11 mouse cellular contexts compared by ENCODE assay signal in the genomic region with DNA sequence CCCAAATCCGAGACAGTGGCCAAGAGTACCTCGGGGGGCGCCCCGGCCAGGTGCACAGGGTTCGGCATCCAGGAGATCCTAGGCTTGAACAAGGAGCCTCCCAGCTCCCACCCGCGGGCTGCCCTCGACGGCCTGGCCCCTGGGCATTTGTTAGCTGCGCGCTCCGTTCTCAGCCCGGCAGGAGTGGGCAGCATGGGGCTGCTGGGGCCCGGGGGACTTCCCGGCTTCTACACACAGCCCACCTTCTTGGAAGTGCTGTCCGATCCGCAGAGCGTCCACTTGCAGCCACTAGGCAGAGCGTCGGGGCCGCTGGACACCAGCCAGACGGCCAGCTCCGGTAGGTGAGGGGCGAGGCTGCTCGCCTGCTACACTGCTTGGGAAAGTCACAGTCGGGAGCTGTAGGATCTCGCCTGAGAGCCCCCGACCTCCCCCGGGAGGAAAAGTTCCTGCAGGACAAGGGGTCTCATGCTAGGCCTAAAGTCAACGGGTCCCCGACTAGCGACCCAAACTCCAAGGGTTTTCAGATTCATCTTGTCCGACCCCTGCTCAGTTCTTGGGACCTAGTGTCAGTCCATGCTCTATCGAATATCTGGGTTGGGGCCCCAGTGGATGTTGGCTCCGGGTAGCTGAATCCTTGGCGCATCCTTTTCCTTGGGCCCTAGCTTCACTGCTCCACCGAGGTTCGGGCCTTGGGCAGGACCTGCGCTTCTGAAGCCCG. TPM values are rescaled to one million over a fixed set of nuclear protein-coding genes. Genes with fewer than 3 reads are reported as not detected.
A peak's percentile ranks its signal among the peaks of the same experiment; 100 is the strongest.
DNase-seq lines count a peak whose midpoint lies in the region; ATAC-seq lines count a peak whose summit lies in the region.
"Had no signal": no experiment of that assay in that cellular context is flagged by ENCODE, and none has a peak within 500 bp of the region (broad histone marks: within the 10 kb centered on the region; RNA-seq: fewer than 3 reads in every experiment).

No protein-coding gene starts in this region.

- no peaks in the 10 kb centered on the region for H3K36me3 ChIP-seq in heart, embryonic 15.5 days
- no peaks in the 10 kb centered on the region for H3K36me3 ChIP-seq in hindbrain, embryonic 11.5 days (ENCODE audit: control insufficient read depth, insufficient read depth, low read length)
- H3K36me3 ChIP-seq in midbrain, embryonic 16.5 days (ENCODE audit: control insufficient read depth, insufficient read depth, low read length) = no peaks in the 10 kb centered on the region
- H3K36me3 ChIP-seq: liver, embryonic 13.5 days had no signal

- H3K4me1 ChIP-seq in heart, embryonic 15.5 days (replicated peaks) = peaks cover 28% of the 10 kb centered on the region
- peaks cover 6% of the 10 kb centered on the region; the same call in 1 of the 2 replicates for H3K4me1 ChIP-seq in hindbrain, embryonic 11.5 days (replicated peaks; ENCODE audit: control insufficient read depth, insufficient read depth, low read length)
- H3K4me1 ChIP-seq in midbrain, embryonic 16.5 days (ENCODE audit: control insufficient read depth, insufficient read depth, low read length) = peaks cover 2% of the 10 kb centered on the region; the same call in 1 of the 2 replicates
- H3K4me1 ChIP-seq: liver, embryonic 13.5 days had no signal

- no peak overlapping the region for H3K9ac ChIP-seq in heart, embryonic 15.5 days
- H3K9ac ChIP-seq in hindbrain, embryonic 11.5 days (ENCODE audit: low read depth, low read length) = no peak overlapping the region
- no peak overlapping the region for H3K9ac ChIP-seq in midbrain, embryonic 16.5 days (ENCODE audit: low read depth, low read length)
- H3K9ac ChIP-seq: liver, embryonic 13.5 days had no signal

- 3% methylated on average over 40 of the region's 40 CpGs for WGBS in heart, embryonic 15.5 days
- WGBS in hindbrain, embryonic 11.5 days = 2% methylated on average over 38 of the region's 40 CpGs
- under 1% methylated on average over 36 of the region's 40 CpGs for WGBS in midbrain, embryonic 16.5 days

- no peak for ATAC-seq in heart, embryonic 15.5 days (replicated peaks; ENCODE audit: insufficient number of reproducible peaks, insufficient read depth, low FRiP score, low read depth)
- no peak for ATAC-seq in hindbrain, embryonic 11.5 days (ENCODE audit: low FRiP score)
- ATAC-seq in midbrain, embryonic 16.5 days = no peak

- no peaks in the 10 kb centered on the region for H3K9me3 ChIP-seq in heart, embryonic 15.5 days (replicated peaks)
- H3K9me3 ChIP-seq in hindbrain, embryonic 11.5 days (ENCODE audit: control insufficient read depth, low read length) = no peaks in the 10 kb centered on the region
- H3K9me3 ChIP-seq in midbrain, embryonic 16.5 days (replicated peaks; ENCODE audit: control insufficient read depth, low read length, poor library complexity, severe bottlenecking) = no peaks in the 10 kb centered on the region
- H3K9me3 ChIP-seq: liver, embryonic 13.5 days had no signal

- no peak overlapping the region for H3K27ac ChIP-seq in heart, embryonic 15.5 days
- no peak overlapping the region for H3K27ac ChIP-seq in hindbrain, embryonic 11.5 days (ENCODE audit: low read depth, low read length)
- no peak overlapping the region for H3K27ac ChIP-seq in midbrain, embryonic 16.5 days (ENCODE audit: low read length)
- H3K27ac ChIP-seq: liver, embryonic 13.5 days had no signal

- H3K4me2 ChIP-seq in heart, embryonic 15.5 days = peak overlapping the region; percentile 46
- H3K4me2 ChIP-seq in hindbrain, embryonic 11.5 days (replicated peaks; ENCODE audit: low read depth, low read length) = no peak overlapping the region
- H3K4me2 ChIP-seq in midbrain, embryonic 16.5 days (ENCODE audit: low read length) = peak overlapping the region; percentile 29
- H3K4me2 ChIP-seq: liver, embryonic 13.5 days had no signal

- peak overlapping the region; percentile 33 for H3K4me3 ChIP-seq in heart, embryonic 15.5 days
- H3K4me3 ChIP-seq in hindbrain, embryonic 11.5 days (ENCODE audit: low read depth, low read length) = peak overlapping the region; percentile 14; the same call in 1 of the 2 replicates
- no peak overlapping the region; the same call in 1 of the 2 replicates for H3K4me3 ChIP-seq in midbrain, embryonic 16.5 days (ENCODE audit: low read depth, low read length)
- H3K4me3 ChIP-seq: liver, embryonic 13.5 days had no signal

- peaks cover 81% of the 10 kb centered on the region for H3K27me3 ChIP-seq in heart, embryonic 15.5 days
- H3K27me3 ChIP-seq in hindbrain, embryonic 11.5 days (ENCODE audit: control insufficient read depth, insufficient read depth, low read length) = peaks cover 75% of the 10 kb centered on the region
- H3K27me3 ChIP-seq in midbrain, embryonic 16.5 days (ENCODE audit: control insufficient read depth, insufficient read depth, low read depth, low read length) = peaks cover 39% of the 10 kb centered on the region

- DNase-seq in heart, postnatal 4 days = no peak
- peak; percentile 32 for DNase-seq in embryo, embryonic 10 days (ENCODE audit: low spot score)
- DNase-seq in hindbrain, embryonic 11.5 days (ENCODE audit: low spot score) = peak; percentile 65
- no peak for DNase-seq in ovary, adult 18-20 months (ENCODE audit: low spot score)
- DNase-seq in right cerebral cortex, postnatal 36 days (ENCODE audit: low spot score in 2 of 2) = no peak
- no peak for DNase-seq in lung, postnatal 36 days
- DNase-seq: kidney, adult 8-10 months; liver, embryonic 13.5 days had no signal

RNA-seq across cellular contexts. Expression of a gene that starts 0.6 kb away (rescaled TPM):
- polyA plus RNA-seq in heart, embryonic 15.5 days (2015; fragmentation: Nextera tagmentation; extraction: Ambion mirVana) = not detected in 2 replicates
- not detected for total RNA-seq in heart, postnatal 4 days (2021)
- 5.6 and 10.1 TPM in 2 replicates for polyA plus RNA-seq in hindbrain, embryonic 11.5 days (2014; fragmentation: Nextera tagmentation; extraction: Ambion mirVana)
- polyA plus RNA-seq in midbrain, embryonic 16.5 days (2015; fragmentation: Nextera tagmentation; extraction: Ambion mirVana) = 1.5 and 1.9 TPM in 2 replicates
- polyA plus RNA-seq: liver, embryonic 13.5 days; spleen, adult 2 months had no signal

RNA-seq across cellular contexts. Expression of a gene that starts 47.1 kb away (rescaled TPM):
- polyA plus RNA-seq in heart, embryonic 15.5 days (2015; fragmentation: Nextera tagmentation; extraction: Ambion mirVana) = 9.3 and 13.6 TPM in 2 replicates
- 1 to 10 TPM; 5.8 to 6.0 TPM for total RNA-seq in heart, postnatal 4 days (2021)
- 6.4 and 7.9 TPM in 2 replicates for polyA plus RNA-seq in hindbrain, embryonic 11.5 days (2014; fragmentation: Nextera tagmentation; extraction: Ambion mirVana)
- polyA plus RNA-seq in midbrain, embryonic 16.5 days (2015; fragmentation: Nextera tagmentation; extraction: Ambion mirVana) = 13.9 and 14.5 TPM in 2 replicates

Comparison
In these comparisons a context has a peak if more than half of its experiments do, and no peak if none do; other contexts are left out.
1. DNase-seq: peak in embryo, embryonic 10 days (single experiment) and hindbrain, embryonic 11.5 days (single experiment); none in heart, postnatal 4 days (single experiment), ovary, adult 18-20 months (single experiment), right cerebral cortex, postnatal 36 days (0 of 2) and lung, postnatal 36 days (single experiment).